Mouse (Mus musculus) kidney, embryonic 15.5 days (tissue): ENCODE results near the gene Lrrtm4. TPM values are rescaled to one million over a fixed set of nuclear protein-coding genes. Genes with fewer than 3 reads are reported as not detected.

Source experiments
- ATAC-seq: fragments of 200-750 bp; cut with Nextera tagmentation; replicated peaks from 2 replicates; pipeline ENCODE4 v1.8.0; 2017; ENCODE audit warnings: moderate TSS enrichment; ENCODE audit not compliant: low FRiP score
- H3K27ac ChIP-seq: fragments of 300-500 bp; sonication (generic); 2 replicates; pipeline ENCODE4 v1.5.1; 2015; ENCODE audit warnings: mild to moderate bottlenecking, inconsistent platforms
- H3K27me3 ChIP-seq: fragments of 300-500 bp; sonication (generic); 2 replicates; pipeline ENCODE4 v1.6.1; 2015; ENCODE audit warnings: inconsistent platforms
- H3K36me3 ChIP-seq: fragments of 300-500 bp; sonication (generic); 2 replicates; pipeline ENCODE4 v1.6.1; 2015; ENCODE audit warnings: inconsistent platforms
- H3K4me1 ChIP-seq: fragments of 300-500 bp; sonication (generic); 2 replicates; pipeline ENCODE4 v1.6.1; 2015; ENCODE audit warnings: inconsistent platforms
- H3K4me2 ChIP-seq: fragments of 300-500 bp; sonication (generic); 2 replicates; pipeline ENCODE4 v1.6.1; 2015; ENCODE audit warnings: moderate library complexity, mild to moderate bottlenecking, inconsistent platforms
- H3K4me3 ChIP-seq: fragments of 300-500 bp; sonication (generic); replicated peaks from 2 replicates; pipeline ENCODE4 v1.5.1; 2015; ENCODE audit warnings: mild to moderate bottlenecking, inconsistent platforms
- H3K9ac ChIP-seq: fragments of 300-500 bp; sonication (generic); 2 replicates; pipeline ENCODE4 v1.6.1; 2015; ENCODE audit warnings: mild to moderate bottlenecking, inconsistent platforms
- H3K9me3 ChIP-seq: fragments of 300-500 bp; sonication (generic); replicated peaks from 2 replicates; pipeline ENCODE4 v1.6.1; 2016; ENCODE audit warnings: inconsistent platforms
- WGBS: fragments of 180-500 bp; shearing (Covaris S2); methylation state at CpG from one replicate; pipeline ENCODE4 v1.1.7; 2015; ENCODE audit warnings: mixed read lengths; 5-methylcytosine and 5-hydroxymethylcytosine counted together
- polyA plus RNA-seq: library from polyadenylated mRNA; unstranded; fragments of >200 nt; fragmentation: Nextera tagmentation; extraction: Ambion mirVana; gene quantifications from 2 replicates; pipeline ENCODE4 v1.2.1, GENCODE M21; 2015

Gene Lrrtm4
- polyA plus RNA-seq, 1 experiment from 2014 or later: 0.97 TPM

DNA sequence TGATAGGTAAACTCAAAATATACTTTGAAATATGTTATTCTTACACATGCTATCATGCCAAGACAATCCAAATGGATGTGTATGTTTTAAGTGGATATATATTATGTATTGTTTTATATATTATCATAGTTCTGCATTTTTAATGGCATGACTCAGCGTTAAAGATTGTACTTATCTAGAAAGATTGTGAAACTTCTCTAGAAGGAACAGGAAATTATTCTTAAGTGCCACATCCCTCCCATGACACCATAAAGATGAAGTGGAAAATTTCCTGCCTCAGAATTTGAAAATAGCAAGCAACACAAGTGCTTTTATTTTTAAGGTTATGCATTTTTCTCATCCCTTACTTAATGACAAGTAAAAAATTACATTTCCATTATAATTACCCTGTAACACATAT is 563.5 kb downstream of the Lrrtm4 start:
- Histone ChIP-seq H3K4me3 (no peak overlapping the region), H3K4me1 (no peaks in the 10 kb centered on the region), H3K36me3 (no peaks in the 10 kb centered on the region), H3K9me3 (no peaks in the 10 kb centered on the region), H3K27ac (no peak overlapping the region), H3K9ac (no peak overlapping the region), H3K27me3 (no peaks in the 10 kb centered on the region), H3K4me2 (no peak overlapping the region)
- WGBS: 79% methylated on average over 1 of the region's 1 CpGs
- no peak for ATAC-seq

GRCm38 (mm10) chr6:80589776-80590175 is 571.1 kb downstream of the Lrrtm4 start:
- H3K4me3 ChIP-seq: no peak overlapping the region

GRCm38 (mm10) chr6:80619508-80619907 is 600.8 kb downstream of the Lrrtm4 start:
- Histone ChIP-seq H3K4me1 (no peaks in the 10 kb centered on the region), H3K36me3 (no peaks in the 10 kb centered on the region), H3K27ac (no peak overlapping the region), H3K9ac (no peak overlapping the region), H3K27me3 (no peaks in the 10 kb centered on the region), H3K9me3 (no peaks in the 10 kb centered on the region), H3K4me2 (no peak overlapping the region), H3K4me3 (no peak overlapping the region)
- ATAC-seq: no peak
- 86% methylated on average over 2 of the region's 2 CpGs for WGBS

More at GRCm38 (mm10) chr6:80589776-80590175, 571.1 kb downstream of the Lrrtm4 start:
- Histone ChIP-seq H3K36me3 (no peaks in the 10 kb centered on the region), H3K9me3 (no peaks in the 10 kb centered on the region), H3K9ac (no peak overlapping the region), H3K4me2 (no peak overlapping the region), H3K27me3 (no peaks in the 10 kb centered on the region), H3K27ac (no peak overlapping the region), H3K4me1 (no peaks in the 10 kb centered on the region)
- 80% methylated on average over 1 of the region's 1 CpGs for WGBS
- ATAC-seq: no peak

DNA sequence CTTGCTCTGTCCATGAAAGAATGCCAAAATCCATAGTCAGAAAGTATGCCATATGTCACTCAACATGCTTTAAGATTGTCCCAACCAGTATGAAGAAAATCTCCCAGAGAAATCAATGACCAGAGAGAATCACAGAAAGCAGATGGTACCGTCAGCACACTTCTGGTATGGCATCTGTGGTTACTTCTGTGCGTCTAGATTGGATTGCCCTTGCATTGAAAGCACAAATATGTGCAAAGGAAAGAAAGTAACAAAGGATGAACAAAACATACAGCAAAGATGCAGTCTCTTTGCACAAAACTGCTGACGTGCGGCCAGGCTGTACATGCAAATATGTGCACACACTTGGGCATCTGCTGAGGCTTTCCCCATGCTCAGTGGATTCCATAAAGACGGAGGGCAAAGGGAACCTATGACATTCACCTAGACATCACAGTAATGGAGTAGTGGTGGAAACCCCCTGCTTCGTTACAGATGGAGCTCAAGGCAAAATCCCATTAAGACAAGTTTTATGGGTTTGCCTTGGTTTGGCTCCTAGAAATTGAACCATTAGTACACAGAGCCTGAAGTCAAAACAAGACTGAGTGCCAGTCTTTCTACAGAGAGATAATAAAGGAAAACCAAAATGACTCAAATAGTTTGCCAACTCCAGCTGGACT is 604.1 kb downstream of the Lrrtm4 start:
- no peak for ATAC-seq
- Histone ChIP-seq H3K4me2 (no peak overlapping the region), H3K4me1 (no peaks in the 10 kb centered on the region), H3K27ac (no peak overlapping the region), H3K27me3 (no peaks in the 10 kb centered on the region), H3K4me3 (no peak overlapping the region), H3K9me3 (no peaks in the 10 kb centered on the region), H3K36me3 (no peaks in the 10 kb centered on the region), H3K9ac (no peak overlapping the region)
- WGBS: 93% methylated on average over 6 of the region's 6 CpGs

DNA sequence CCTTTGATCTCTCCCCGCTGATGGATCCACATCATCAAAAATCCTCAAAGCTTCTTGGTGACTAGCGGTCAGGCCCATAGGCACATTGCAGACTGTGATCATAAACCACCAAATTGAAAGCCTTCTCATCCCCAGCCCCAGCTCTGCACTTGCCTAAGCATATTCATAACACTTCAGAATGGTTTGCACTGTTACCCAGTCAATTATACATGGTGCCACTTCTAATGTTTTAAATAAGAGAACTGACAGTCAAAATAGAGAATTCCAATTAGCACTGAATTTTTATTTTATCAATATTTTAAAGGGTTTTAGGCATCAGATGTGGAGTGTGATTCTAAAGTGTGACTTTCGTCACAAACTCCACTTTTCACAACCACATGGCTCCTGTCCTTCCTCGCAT is 606.8 kb downstream of the Lrrtm4 start:
- WGBS: 80% methylated on average over 4 of the region's 4 CpGs
- Histone ChIP-seq H3K4me2 (no peak overlapping the region), H3K27ac (no peak overlapping the region), H3K36me3 (no peaks in the 10 kb centered on the region), H3K4me3 (no peak overlapping the region), H3K27me3 (no peaks in the 10 kb centered on the region), H3K9me3 (no peaks in the 10 kb centered on the region), H3K9ac (no peak overlapping the region), H3K4me1 (no peaks in the 10 kb centered on the region)
- ATAC-seq: no peak

- no peaks in the 10 kb centered on the region for H3K9me3 ChIP-seq
- WGBS: 87% methylated on average over 5 of the region's 5 CpGs
- H3K27ac ChIP-seq: no peak overlapping the region
- no peaks in the 10 kb centered on the region for H3K36me3 ChIP-seq
- H3K4me2 ChIP-seq: no peak overlapping the region
- no peak overlapping the region for H3K9ac ChIP-seq
- no peak overlapping the region for H3K4me3 ChIP-seq
- ATAC-seq: no peak
- no peaks in the 10 kb centered on the region for H3K27me3 ChIP-seq
- H3K4me1 ChIP-seq: 0 out of 2 replicates have a peak, but pooled peaks cover 4% of the 10 kb centered on the region
Measured at GRCm38 (mm10) chr6:80662729-80663128, 644.1 kb downstream of the Lrrtm4 start.

DNA sequence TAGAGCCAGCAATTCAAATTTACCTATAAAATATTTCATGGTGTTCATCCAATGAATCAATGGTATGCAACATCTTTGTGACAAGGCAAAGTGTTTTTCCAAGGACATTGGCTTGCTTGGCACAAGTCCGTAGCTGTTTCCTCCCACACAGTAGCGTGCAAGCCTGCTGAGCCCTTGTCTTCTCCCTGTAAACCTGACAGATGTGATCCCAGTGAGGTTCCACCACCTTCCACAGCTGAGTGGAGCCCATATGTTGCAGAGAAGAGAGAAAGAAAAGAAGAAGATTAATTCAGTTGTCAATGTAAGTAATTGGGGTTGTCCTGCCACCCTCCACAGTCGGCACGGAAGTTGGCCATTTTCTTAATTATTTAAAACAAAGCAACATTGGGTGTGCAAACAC is 645.4 kb downstream of the Lrrtm4 start:
- no peaks in the 10 kb centered on the region for H3K36me3 ChIP-seq
- no peak overlapping the region for H3K4me3 ChIP-seq
- no peaks in the 10 kb centered on the region for H3K9me3 ChIP-seq
- H3K27ac ChIP-seq: no peak overlapping the region
- no peak for ATAC-seq
- H3K4me2 ChIP-seq: no peak overlapping the region
- 41% methylated on average over 4 of the region's 4 CpGs for WGBS
- H3K27me3 ChIP-seq: no peaks in the 10 kb centered on the region
- H3K9ac ChIP-seq: no peak overlapping the region
- 0 out of 2 replicates have a peak, but pooled peaks cover 4% of the 10 kb centered on the region for H3K4me1 ChIP-seq

DNA sequence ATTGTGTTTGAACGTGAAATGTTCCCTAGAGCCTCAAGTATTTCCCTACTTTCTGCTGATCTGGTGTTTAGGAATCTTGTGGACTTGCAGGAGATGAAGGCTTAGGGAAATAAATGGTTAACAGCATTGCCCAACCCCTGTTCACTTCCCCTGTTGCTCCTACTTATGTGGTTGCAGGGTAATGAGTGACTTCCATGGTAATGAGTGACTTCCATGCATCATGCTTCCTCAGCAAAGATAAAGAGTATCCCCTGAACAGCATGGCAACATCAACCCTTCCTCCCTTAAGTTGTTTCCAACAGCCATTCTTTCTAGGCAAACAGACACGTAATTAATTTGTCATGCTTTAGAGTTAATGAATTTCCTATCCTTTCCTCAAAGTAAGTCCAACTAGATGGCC is 685.5 kb downstream of the Lrrtm4 start:
- Histone ChIP-seq H3K27ac (no peak overlapping the region), H3K36me3 (no peaks in the 10 kb centered on the region), H3K9me3 (no peaks in the 10 kb centered on the region), H3K4me1 (no peaks in the 10 kb centered on the region), H3K27me3 (no peaks in the 10 kb centered on the region), H3K9ac (no peak overlapping the region), H3K4me3 (no peak overlapping the region), H3K4me2 (no peak overlapping the region)
- peak; percentile 82 for ATAC-seq
- 60% methylated on average over 2 of the region's 2 CpGs for WGBS

- 96% methylated on average over 5 of the region's 5 CpGs for WGBS
- H3K36me3 ChIP-seq: no peaks in the 10 kb centered on the region
- no peak overlapping the region for H3K27ac ChIP-seq
- H3K27me3 ChIP-seq: no peaks in the 10 kb centered on the region
- ATAC-seq: no peak
- H3K4me3 ChIP-seq: no peak overlapping the region
- H3K4me1 ChIP-seq: no peaks in the 10 kb centered on the region
- no peaks in the 10 kb centered on the region for H3K9me3 ChIP-seq
- no peak overlapping the region for H3K4me2 ChIP-seq
- no peak overlapping the region for H3K9ac ChIP-seq
Measured at GRCm38 (mm10) chr6:80720468-80720867, 701.8 kb downstream of the Lrrtm4 start.

DNA sequence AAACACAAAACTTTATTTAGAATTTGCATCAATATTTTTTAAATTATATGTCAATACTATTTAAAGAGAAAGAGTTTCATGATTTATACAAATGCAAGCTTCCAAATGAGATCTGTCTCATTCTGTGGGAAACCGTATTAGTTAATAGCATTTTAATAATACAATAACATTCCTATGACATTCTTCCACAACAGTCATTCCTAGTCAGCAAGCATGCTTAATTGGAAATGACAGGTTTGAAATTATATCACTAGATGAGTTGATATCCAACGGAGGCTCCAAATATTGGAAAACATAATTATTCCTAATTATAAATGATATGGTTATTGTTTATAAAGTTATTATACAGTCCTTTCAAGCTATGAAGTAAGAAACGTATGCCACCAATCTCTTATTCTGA is 714.7 kb downstream of the Lrrtm4 start:
- no peaks in the 10 kb centered on the region for H3K27me3 ChIP-seq
- H3K4me3 ChIP-seq: no peak overlapping the region
- ATAC-seq: no peak
- no peak overlapping the region for H3K4me2 ChIP-seq
- H3K27ac ChIP-seq: no peak overlapping the region
- no peak overlapping the region for H3K9ac ChIP-seq
- H3K4me1 ChIP-seq: no peaks in the 10 kb centered on the region
- 83% methylated on average over 3 of the region's 3 CpGs for WGBS
- H3K9me3 ChIP-seq: no peaks in the 10 kb centered on the region
- H3K36me3 ChIP-seq: no peaks in the 10 kb centered on the region

DNA sequence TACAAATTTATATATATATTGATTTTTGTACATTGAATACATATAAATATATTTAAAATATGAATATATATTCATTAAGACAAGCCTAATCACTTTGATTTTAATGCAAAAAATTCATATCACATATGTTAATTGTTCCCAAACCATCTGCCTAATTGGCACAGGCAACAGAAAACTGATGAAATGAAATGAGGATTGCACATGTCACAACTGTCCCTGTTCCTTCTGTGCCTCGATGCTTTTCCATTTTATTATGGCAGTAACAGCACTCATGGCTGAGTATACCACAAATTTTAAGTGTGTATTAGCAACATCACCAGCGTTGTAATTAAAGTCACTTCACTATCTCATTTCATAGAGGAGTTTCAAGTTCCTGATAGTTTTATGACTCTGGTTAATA is 732.1 kb downstream of the Lrrtm4 start:
- Histone ChIP-seq H3K4me2 (no peak overlapping the region), H3K9ac (no peak overlapping the region), H3K27ac (no peak overlapping the region), H3K4me3 (no peak overlapping the region), H3K27me3 (no peaks in the 10 kb centered on the region), H3K9me3 (no peaks in the 10 kb centered on the region), H3K4me1 (no peaks in the 10 kb centered on the region), H3K36me3 (no peaks in the 10 kb centered on the region)
- WGBS: 62% methylated on average over 2 of the region's 2 CpGs
- ATAC-seq: no peak

- H3K4me3 ChIP-seq: no peak overlapping the region
- peak; percentile 83 for ATAC-seq
- WGBS: 49% methylated on average over 5 of the region's 5 CpGs
- H3K9me3 ChIP-seq: no peaks in the 10 kb centered on the region
- no peak overlapping the region for H3K9ac ChIP-seq
- no peak overlapping the region for H3K27ac ChIP-seq
- no peaks in the 10 kb centered on the region for H3K36me3 ChIP-seq
- H3K4me1 ChIP-seq: 0 out of 2 replicates have a peak, but pooled peaks cover 3% of the 10 kb centered on the region
- no peaks in the 10 kb centered on the region for H3K27me3 ChIP-seq
- no peak overlapping the region for H3K4me2 ChIP-seq
Measured at GRCm38 (mm10) chr6:80760641-80761204, 742.0 kb downstream of the Lrrtm4 start.

DNA sequence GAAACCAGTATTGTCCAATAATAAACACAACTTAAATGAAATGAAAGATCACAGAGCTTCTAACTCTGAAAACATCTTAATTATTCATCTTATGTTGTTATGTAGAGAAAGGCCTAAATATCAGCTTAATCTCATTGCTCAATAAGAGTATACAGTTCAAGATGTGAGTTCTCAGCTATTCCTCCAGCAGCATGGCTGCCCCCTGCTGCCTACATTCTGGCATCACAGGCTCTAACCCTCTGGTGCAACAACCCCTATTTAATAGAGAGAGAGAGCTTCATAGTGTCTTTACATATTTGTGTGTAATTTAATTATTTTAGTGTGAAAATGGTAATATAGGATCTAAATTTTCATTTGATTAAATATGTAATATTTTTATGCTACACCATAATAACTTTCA is 767.6 kb downstream of the Lrrtm4 start:
- Histone ChIP-seq H3K4me2 (no peak overlapping the region), H3K36me3 (no peaks in the 10 kb centered on the region), H3K27ac (no peak overlapping the region), H3K4me3 (no peak overlapping the region), H3K9me3 (no peaks in the 10 kb centered on the region), H3K4me1 (no peaks in the 10 kb centered on the region), H3K9ac (no peak overlapping the region), H3K27me3 (no peaks in the 10 kb centered on the region)
- ATAC-seq: no peak
